Mouse (Mus musculus): ENCODE measurements around the gene Prrx1. TPM values are rescaled to one million over a fixed set of nuclear protein-coding genes. Genes with fewer than 3 reads are reported as not detected.

Gene Prrx1
- polyA plus RNA-seq, 1 experiment from 2014 or later: 219 TPM

DNA sequence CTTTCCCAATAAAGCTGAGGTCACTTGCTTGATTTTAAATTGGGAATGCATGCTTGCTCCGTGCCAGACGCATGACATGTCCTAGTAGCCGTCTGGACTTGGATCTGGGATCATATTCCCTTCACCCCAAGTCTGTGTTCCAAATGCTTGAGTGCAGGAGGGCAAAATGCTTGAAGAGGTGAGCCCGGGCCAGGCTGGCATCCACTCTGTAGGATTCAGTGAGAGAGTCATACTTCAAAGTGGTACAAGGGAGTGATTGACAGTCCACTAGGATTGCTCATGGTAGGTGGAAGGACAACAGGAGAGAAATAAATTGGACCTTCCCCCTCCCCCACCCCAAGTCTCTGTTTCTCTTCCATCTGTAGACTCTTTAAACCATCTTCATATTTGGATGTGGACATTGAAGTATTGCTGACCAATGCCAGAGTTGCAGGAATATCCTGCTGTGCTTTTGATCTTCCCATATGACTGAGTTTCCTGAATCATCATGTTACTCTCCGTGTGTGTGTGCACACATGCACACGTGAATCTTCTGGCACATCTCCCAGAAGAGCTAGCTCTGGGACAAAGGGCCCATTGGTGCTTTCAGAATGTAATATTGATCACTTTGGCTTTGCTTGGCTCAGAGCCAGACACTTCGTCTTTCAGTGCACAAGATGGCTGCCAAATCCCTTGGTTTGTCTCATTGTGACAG, 25.2 kb upstream of the Prrx1 start:
- 82% methylated on average over 7 of the region's 7 CpGs for WGBS
- H3K27me3 ChIP-seq (ENCODE audit: low read depth, poor library complexity, severe bottlenecking): no peaks in the 10 kb centered on the region
- no peaks in the 10 kb centered on the region for H3K9me3 ChIP-seq (replicated peaks)
- H3K27ac ChIP-seq: no peak overlapping the region
- H3K36me3 ChIP-seq: no peaks in the 10 kb centered on the region
- no peak for DNase-seq (ENCODE audit: low spot score)
- H3K4me3 ChIP-seq: no peak overlapping the region
- no peaks in the 10 kb centered on the region for H3K4me1 ChIP-seq

DNA sequence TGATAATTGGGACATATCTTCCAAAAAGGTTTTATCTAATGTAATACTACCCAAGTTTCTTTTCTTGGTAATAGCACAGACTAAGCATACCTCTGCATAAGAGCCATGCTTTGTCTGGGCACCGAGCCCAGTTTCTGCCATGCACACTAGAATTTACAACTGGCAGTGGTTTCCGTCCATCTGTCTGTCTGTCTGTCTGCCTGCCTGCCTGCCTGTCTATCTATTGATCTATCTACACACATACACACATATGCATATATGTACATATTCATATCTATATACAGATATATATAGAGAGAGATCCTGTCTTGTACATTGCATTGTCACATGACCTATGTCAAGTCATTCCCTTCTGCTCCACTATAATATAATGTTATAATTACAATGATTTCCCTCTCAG, 24.3 kb upstream of the Prrx1 start:
- Histone ChIP-seq H3K9me3 (replicated peaks) (no peaks in the 10 kb centered on the region), H3K4me3 (no peak overlapping the region), H3K4me1 (no peaks in the 10 kb centered on the region), H3K27ac (no peak overlapping the region), H3K36me3 (no peaks in the 10 kb centered on the region), H3K27me3 (ENCODE audit: low read depth, poor library complexity, severe bottlenecking) (no peaks in the 10 kb centered on the region)
- 93% methylated on average over 2 of the region's 2 CpGs for WGBS
- no peak for DNase-seq (ENCODE audit: low spot score)

DNA sequence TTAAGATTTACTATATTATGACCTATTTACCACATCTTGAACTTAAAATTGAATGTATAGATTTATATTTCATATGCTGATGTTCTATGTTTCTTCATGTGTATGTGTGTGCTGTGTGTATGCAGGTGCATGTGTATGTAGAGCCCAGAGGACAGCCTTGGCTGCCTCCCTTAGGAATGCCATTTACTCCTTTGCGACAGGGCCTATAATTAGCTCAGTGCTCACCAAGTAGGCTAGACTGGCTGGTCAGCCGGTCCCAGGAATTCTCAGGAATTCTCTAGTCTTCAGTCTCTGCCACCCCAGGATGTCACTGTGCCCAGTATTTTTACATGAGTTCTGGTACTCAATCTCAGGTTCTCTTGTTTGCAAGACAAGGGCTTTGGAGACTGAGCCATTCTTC, 13.8 kb upstream of the Prrx1 start:
- H3K36me3 ChIP-seq: no peaks in the 10 kb centered on the region
- H3K4me1 ChIP-seq: no peaks in the 10 kb centered on the region
- DNase-seq (ENCODE audit: low spot score): no peak
- no peak overlapping the region for H3K27ac ChIP-seq
- 45% methylated on average over 2 of the region's 2 CpGs for WGBS
- no peak overlapping the region for H3K4me3 ChIP-seq
- H3K9me3 ChIP-seq (replicated peaks): no peaks in the 10 kb centered on the region
- no peaks in the 10 kb centered on the region for H3K27me3 ChIP-seq (ENCODE audit: low read depth, poor library complexity, severe bottlenecking)

DNA sequence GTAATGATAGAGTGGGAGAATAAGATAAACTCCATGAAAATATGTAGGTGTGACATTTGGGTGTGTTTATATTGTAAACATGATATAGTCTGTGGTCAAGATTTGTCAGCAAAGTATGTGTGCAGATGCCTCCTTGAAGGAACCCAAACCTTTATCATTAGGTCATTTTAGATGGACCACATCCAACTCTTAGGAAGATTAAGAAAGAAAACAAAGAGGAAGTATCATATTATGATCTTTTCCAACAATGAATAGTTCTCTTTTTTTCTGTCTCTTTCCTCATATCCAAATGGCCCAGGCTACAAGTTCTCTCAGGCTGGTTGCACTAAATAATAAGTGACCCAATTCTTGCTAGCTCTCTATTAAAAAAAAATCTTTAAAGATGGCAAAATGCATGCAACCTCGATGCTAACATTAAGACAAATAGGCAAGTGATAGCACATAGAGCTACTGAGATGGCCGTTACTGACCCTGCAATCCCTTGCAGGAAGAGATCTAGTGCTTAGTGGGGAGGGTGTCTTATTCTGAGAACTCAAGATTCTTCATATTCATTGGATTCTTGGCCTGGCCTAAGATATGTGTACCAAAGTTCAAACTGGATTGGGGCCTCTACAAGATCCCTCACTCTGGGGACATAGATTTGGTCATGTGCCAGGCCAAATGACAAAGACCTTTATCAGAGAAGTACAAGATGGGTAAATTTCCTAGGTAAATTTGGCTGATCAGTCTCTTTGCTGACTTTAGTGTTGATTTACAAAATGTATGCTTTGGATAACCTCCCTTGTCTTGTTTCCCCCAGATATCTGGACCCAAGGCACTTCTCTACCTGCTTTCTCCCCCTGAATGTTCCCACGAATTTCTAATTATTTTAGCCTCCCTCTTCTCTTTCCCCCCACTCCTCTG, 6.4 kb upstream of the Prrx1 start:
- H3K27ac ChIP-seq: no peak overlapping the region
- no peaks in the 10 kb centered on the region for H3K36me3 ChIP-seq
- H3K9me3 ChIP-seq (replicated peaks): no peaks in the 10 kb centered on the region
- 0 out of 2 replicates have a peak, but pooled peaks cover 4% of the 10 kb centered on the region for H3K27me3 ChIP-seq (ENCODE audit: low read depth, poor library complexity, severe bottlenecking)
- 73% methylated on average over 3 of the region's 3 CpGs for WGBS
- H3K4me1 ChIP-seq: peaks cover 21% of the 10 kb centered on the region
- DNase-seq (ENCODE audit: low spot score): no peak
- no peak overlapping the region for H3K4me3 ChIP-seq

DNA sequence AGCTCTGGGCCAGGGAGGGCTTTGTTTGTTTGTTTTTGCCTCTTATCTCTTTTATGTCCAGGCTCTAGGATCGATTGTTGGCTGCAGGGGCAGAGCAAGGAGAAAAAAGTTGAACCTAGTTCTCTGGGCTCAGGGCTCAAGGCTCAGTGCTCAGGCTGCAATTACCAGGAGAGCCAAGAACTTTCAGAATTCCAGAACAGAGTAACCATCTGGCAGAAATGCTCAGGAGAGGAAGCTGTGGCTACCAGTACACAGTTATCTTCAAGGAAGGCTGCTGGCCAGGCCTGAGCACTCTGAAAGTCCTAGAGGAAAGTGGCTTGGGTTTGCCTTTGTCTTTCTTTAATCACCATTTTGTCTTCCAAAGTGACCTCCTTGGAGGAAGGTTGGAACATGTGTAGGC, 3.4 kb upstream of the Prrx1 start:
- WGBS: 12% methylated on average over 1 of the region's 1 CpGs
- 0 out of 2 replicates have a peak, but pooled peaks cover 4% of the 10 kb centered on the region for H3K27me3 ChIP-seq (ENCODE audit: low read depth, poor library complexity, severe bottlenecking)

DNA sequence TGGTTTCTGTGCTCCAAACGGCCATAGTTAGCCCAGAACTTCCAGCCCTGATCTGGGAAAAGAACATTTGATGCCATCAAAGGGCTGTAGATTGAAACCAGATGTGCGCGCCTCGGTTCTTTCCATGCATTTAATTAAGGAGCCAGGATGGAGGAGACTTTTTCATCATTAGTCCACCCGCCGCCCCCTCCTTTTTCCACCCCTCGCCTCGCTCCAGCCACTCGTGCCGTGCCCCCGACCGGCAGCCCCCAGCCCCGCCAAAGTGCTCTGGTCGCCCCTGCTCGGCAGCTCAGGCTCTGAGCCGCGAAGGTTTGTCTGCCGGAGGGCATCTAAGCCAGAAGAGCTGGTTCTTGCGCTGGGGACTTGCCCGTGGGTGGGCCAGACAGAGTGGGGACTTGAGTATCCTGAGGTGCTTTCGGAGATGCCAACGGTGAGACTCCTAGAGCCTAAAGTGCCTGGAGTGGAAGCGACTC, 1.4 kb upstream of the Prrx1 start:
- Histone ChIP-seq H3K36me3 (peaks cover 13% of the 10 kb centered on the region), H3K27ac (peak overlapping the region; percentile 99), H3K4me3 (peak overlapping the region; percentile 76), H3K9me3 (replicated peaks) (no peaks in the 10 kb centered on the region), H3K27me3 (ENCODE audit: low read depth, poor library complexity, severe bottlenecking) (0 out of 2 replicates have a peak, but pooled peaks cover 4% of the 10 kb centered on the region), H3K4me1 (peaks cover 33% of the 10 kb centered on the region)
- under 1% methylated on average over 23 of the region's 23 CpGs for WGBS
- peak; percentile 91 for DNase-seq (ENCODE audit: low spot score)

More for the DNA sequence above, 3.4 kb upstream of the Prrx1 start:
- H3K4me3 ChIP-seq: no peak overlapping the region
- H3K4me1 ChIP-seq: peaks cover 32% of the 10 kb centered on the region
- H3K27ac ChIP-seq: peak overlapping the region; percentile 47
- H3K9me3 ChIP-seq (replicated peaks): no peaks in the 10 kb centered on the region
- H3K36me3 ChIP-seq: no peaks in the 10 kb centered on the region
- DNase-seq (ENCODE audit: low spot score): no peak

DNA sequence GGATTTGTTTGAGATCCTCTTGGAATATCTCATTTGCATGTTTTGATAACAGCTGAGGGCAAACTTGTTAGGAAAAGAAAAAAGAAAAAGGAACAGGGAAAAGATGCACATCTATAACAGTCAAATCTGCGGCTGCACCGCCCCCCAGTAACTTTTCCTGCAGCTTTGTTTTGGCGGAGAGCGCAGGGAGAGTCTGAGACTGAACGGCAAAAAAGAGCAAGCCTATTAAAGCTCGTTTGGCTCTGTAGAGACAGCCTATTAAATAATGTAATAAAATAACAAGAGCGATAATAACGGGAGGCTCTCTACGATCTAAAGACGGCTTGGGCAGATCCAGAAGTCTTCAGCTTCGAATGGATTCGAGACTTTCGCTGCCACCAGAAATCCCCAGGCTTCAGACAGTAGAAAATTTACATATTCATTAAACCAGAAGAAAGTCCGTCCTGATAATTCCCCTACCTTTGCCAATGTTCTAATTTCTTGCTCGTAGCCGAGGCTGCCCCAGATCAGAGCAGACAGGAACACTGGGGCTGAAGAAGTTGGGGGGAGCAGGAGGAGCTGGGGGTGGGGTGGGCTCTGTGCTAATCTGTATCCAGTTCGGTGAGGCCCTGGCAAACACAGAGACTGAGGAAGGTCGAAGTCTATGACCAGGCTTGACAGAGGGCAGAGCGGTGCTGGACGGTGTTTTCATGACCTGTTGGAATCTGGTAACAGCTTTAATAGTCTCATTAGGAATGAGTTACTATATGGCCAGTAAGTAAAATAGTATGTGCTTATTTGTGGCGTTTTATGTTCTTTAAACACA, 613 bp upstream of the Prrx1 start:
- Histone ChIP-seq H3K27ac (peak overlapping the region; percentile 99), H3K27me3 (ENCODE audit: low read depth, poor library complexity, severe bottlenecking) (0 out of 2 replicates have a peak, but pooled peaks cover 4% of the 10 kb centered on the region), H3K4me3 (peak overlapping the region; percentile 76), H3K9me3 (replicated peaks) (no peaks in the 10 kb centered on the region), H3K4me1 (peaks cover 39% of the 10 kb centered on the region), H3K36me3 (peaks cover 21% of the 10 kb centered on the region)
- WGBS: under 1% methylated on average over 21 of the region's 21 CpGs
- peak; percentile 73 for DNase-seq (ENCODE audit: low spot score)

DNA sequence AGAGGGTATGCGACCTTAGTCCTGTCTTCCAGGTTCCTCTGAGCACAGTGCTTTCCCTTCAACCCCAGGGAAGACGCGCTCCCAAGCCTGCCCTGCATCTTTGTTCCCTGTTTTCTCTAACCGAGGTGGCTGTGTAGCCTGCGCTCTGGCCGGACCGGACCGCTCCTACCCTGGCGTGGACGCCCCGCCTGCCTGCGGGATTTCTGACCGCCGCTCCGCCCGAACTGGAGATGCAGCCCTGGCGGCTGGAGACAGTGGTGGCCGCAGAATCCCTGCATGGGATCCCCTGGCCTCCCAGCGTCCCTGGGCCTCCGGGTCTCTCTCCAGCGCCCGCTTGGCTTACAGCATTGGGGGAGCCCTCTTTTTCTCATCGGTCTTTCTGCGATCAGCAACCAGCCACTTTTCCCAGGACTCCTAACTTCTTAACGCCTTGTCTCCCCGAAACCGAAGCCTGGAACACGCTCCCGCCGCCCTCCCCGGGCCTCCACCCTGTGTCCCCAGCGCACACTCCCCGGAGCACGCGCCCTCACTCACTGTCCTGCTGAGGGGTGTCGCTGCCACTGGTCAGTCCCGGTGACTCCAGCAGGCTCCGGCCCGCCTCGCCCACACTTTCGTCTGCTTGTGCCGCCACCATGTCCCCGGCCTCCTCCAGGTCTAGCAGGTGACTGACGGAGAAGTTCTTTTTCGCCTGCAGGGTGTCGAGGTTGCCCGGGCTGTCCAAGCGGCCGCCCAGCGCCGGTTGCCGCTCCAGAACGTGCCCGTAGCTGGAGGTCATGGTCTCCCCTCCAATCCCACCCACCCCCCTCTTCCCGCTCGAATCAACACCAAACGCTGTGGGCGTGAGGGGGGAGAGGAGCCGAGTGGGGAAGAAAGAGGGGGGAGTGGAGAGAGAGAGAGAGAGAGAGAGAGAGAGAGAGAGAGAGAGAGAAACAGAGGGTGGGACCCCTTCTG, 1.4 kb downstream of the Prrx1 start:
- peak overlapping the region; percentile 99 for H3K27ac ChIP-seq
- H3K9me3 ChIP-seq (replicated peaks): no peaks in the 10 kb centered on the region
- H3K4me1 ChIP-seq: peaks cover 54% of the 10 kb centered on the region
- 0 out of 2 replicates have a peak, but pooled peaks cover 4% of the 10 kb centered on the region for H3K27me3 ChIP-seq (ENCODE audit: low read depth, poor library complexity, severe bottlenecking)
- peak; percentile 73 for DNase-seq (ENCODE audit: low spot score)
- WGBS: under 1% methylated on average over 59 of the region's 59 CpGs
- H3K36me3 ChIP-seq: peaks cover 38% of the 10 kb centered on the region
- peak overlapping the region; percentile 76 for H3K4me3 ChIP-seq

DNA sequence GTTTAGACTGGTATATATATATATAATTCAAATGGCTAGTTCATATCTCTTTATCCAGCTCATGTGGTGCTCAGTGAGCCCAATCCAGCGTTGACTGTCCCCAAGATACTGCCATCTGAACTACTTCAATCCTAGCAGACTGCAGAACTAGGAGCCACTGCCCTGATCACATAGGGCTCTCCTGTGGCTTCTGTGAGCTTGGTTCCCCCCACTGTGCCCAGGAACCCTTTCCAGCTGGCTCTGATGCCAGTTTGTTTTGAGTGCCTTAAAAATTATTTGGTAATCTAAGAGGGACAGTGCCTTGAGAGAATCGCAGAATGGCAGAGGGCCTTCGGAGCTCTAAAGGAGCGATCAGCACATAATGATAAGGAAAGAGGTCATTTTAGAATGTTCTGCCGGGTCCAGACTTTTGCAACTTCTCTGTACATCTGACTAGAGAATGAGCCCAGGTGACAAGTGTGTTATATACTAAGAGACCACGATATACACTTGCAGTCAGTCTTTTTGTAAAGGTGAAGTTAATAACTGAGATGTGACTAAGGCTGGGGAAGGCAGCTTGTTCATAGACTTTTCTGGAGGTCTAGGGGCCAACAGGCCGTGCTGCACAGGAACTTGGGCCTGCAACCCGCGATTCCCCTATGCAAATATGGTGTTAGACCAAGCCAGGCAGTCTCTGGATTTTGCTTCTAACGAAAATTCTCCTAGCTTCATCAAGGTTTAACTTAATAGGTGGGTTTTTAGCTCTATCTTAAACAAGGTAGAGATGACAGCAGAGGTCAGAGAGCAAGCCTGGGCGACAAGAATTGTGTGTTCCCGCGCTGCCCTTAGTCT, 2.3 kb downstream of the Prrx1 start:
- H3K27ac ChIP-seq: peak overlapping the region; percentile 99
- peak; percentile 53 for DNase-seq (ENCODE audit: low spot score)
- H3K9me3 ChIP-seq (replicated peaks): no peaks in the 10 kb centered on the region
- 3% methylated on average over 13 of the region's 13 CpGs for WGBS
- peak overlapping the region; percentile 76 for H3K4me3 ChIP-seq
- H3K36me3 ChIP-seq: peaks cover 46% of the 10 kb centered on the region
- 0 out of 2 replicates have a peak, but pooled peaks cover 4% of the 10 kb centered on the region for H3K27me3 ChIP-seq (ENCODE audit: low read depth, poor library complexity, severe bottlenecking)
- H3K4me1 ChIP-seq: peaks cover 55% of the 10 kb centered on the region

DNA sequence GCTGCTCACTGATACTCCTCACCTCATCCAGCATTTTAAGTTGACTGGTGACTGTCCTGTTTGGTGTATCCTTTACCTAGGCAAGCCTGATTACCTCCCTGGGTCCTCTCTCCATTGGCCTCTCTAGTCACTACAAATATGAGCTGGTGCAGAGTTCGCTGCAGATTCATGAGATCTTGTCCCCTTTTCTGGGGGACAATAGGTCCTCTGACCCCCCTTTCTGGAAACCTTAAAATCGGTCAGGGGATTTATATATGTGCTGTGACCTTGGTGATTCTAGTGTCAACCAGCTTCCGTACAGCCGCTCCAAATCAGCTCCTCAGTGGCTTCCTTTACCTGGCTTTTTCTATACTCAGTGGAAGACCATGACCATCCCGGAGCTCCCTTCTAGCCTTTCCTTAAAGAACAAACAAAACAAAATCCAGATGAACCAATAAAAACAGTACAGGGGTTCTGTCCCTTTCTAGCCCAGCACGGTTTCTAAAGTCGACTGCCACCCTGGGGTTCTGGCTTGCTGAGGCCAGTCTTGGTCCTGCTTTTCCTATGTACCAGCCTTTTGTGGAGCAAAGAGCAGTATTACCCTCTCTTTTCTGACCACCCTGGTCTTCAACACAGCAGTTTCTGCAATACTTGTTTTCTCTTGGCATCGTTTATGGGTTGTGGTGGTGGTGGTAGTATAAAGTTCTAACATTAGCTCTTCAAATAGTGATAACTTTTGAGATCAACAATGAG, 3.3 kb downstream of the Prrx1 start:
- Histone ChIP-seq H3K27ac (peak overlapping the region; percentile 99), H3K36me3 (peaks cover 55% of the 10 kb centered on the region), H3K9me3 (replicated peaks) (no peaks in the 10 kb centered on the region), H3K27me3 (ENCODE audit: low read depth, poor library complexity, severe bottlenecking) (no peaks in the 10 kb centered on the region), H3K4me3 (peak overlapping the region; percentile 76), H3K4me1 (peaks cover 53% of the 10 kb centered on the region)
- 2% methylated on average over 8 of the region's 8 CpGs for WGBS
- no peak for DNase-seq (ENCODE audit: low spot score)

All from limb, embryonic 10.5 days (tissue).